Mouse (Mus musculus): Measurements from ENCODE around the gene Elane. TPM values are rescaled to one million over a fixed set of nuclear protein-coding genes. Genes with fewer than 3 reads are reported as not detected.
"Not testable (repeated sequence)": the region's sequence is repeated elsewhere in the genome, so short reads cannot be mapped to it uniquely, and the experiment has no call there.

Gene Elane
- polyA plus RNA-seq, 1 experiment from 2014 or later: 0.31 TPM

DNA sequence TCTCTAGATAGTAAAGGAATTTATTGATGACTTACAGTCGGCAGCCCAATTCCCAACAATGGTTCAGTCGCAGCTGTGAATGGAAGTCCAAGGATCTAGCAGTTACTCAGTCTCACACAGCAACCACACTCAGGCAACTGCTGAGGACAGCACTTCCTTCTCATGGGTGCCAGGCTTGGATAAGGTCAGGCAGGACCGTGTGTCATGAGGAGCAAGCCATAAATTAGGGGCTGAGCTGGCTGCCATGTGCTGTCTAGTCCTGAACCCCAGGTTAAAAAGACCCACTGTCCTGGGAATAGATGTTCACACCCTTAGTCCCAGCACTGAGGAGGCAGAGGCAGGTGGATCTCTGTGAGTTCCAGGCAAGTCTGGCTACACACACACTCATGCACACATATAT, 1.1 kb upstream of the Elane start:
- H3K4me1 ChIP-seq: peaks cover 15% of the 10 kb centered on the region
- not testable (repeated sequence) for H3K36me3 ChIP-seq; ATAC-seq (ENCODE audit: low FRiP score); H3K9me3 ChIP-seq (replicated peaks); H3K27ac ChIP-seq (replicated peaks); H3K4me2 ChIP-seq; H3K4me3 ChIP-seq (replicated peaks); H3K9ac ChIP-seq (replicated peaks)
- peaks cover 18% of the 10 kb centered on the region for H3K27me3 ChIP-seq (replicated peaks)
- 78% methylated on average over 3 of the region's 3 CpGs for WGBS

DNA sequence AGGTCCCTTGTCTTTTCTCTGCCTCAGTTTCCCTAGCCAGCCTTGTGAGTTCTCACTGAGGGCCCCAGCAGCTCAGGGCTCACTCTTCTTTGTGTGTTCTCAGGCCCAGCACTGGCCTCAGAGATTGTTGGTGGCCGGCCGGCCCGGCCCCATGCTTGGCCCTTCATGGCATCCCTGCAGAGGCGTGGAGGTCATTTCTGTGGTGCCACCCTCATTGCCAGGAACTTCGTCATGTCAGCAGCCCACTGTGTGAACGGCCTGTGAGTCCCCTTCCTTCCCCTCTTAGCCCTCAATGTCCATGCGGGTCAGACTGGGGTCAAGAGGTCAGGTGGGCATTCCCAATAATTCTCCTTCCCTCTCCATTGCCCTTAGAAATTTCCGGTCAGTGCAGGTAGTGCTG, 564 bp downstream of the Elane start:
- Histone ChIP-seq H3K27me3 (replicated peaks) (peaks cover 15% of the 10 kb centered on the region), H3K36me3 (no peaks in the 10 kb centered on the region), H3K9ac (replicated peaks) (no peak overlapping the region), H3K9me3 (replicated peaks) (no peaks in the 10 kb centered on the region), H3K4me1 (peaks cover 15% of the 10 kb centered on the region), H3K4me2 (no peak overlapping the region), H3K4me3 (replicated peaks) (no peak overlapping the region), H3K27ac (replicated peaks) (no peak overlapping the region)
- no peak for ATAC-seq (ENCODE audit: low FRiP score)
- WGBS: 82% methylated on average over 8 of the region's 8 CpGs

DNA sequence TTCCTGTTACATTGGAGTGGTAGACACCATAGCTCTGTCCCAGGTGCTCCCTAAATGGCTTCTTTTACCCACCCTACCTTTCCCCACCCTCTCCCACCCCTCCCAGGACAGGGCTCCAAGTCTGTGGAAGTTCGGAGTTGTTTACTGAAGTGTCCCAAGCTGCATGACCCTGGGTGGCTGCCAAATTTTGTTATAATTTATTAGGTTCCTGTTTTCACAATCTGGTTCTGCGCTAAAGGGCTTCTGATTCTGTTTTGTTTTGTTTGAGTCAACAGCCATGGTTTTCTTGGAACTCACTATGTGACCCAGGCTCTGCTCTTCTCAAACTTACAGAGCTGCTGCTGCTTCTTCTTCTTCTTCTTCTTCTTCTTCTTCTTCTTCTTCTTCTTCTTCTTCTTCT, 3.3 kb downstream of the Elane start:
- H3K4me1 ChIP-seq: no peaks in the 10 kb centered on the region
- H3K4me2 ChIP-seq: no peak overlapping the region
- ATAC-seq (ENCODE audit: low FRiP score): no peak
- no peaks in the 10 kb centered on the region; the same call in 1 of the 2 replicates for H3K27me3 ChIP-seq (replicated peaks)
- no peak overlapping the region for H3K4me3 ChIP-seq (replicated peaks)
- no peak overlapping the region for H3K27ac ChIP-seq (replicated peaks)
- no peak overlapping the region for H3K9ac ChIP-seq (replicated peaks)
- 79% methylated on average over 2 of the region's 2 CpGs for WGBS
- H3K36me3 ChIP-seq: no peaks in the 10 kb centered on the region
- H3K9me3 ChIP-seq (replicated peaks): no peaks in the 10 kb centered on the region

DNA sequence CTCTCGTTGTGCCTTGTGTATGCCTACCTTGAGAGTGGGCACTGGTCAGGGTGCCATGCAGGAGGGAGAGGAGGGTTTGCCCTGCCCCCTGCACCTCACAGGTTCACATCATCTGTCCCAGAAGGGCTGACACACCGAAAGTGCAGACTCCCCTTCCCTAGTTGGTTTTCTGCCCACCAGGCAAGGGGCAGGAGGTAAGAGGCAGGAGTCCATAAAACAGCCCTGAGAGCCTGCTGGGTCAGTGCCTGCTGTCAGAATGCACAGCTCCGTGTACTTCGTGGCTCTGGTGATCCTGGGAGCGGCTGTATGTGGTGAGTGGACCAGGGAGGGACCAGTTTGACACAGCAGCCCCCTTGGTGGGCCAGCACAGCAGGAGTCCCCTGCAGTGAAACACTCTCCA, 4.6 kb downstream of the Elane start, which contains the start of gene Cfd:
Gene Cfd (plus strand): TSS at position 184 of the 400 bp plus-strand sequence.
- Histone ChIP-seq H3K9me3 (replicated peaks) (no peaks in the 10 kb centered on the region), H3K9ac (replicated peaks) (no peak within 1 kb of the TSS), H3K4me3 (replicated peaks) (no peak within 1 kb of the TSS), H3K27me3 (replicated peaks) (no peaks in the 10 kb centered on the region; the same call in 1 of the 2 replicates), H3K36me3 (0 out of 2 replicates have a peak, but pooled peaks cover 6% of the 10 kb centered on the region), H3K4me1 (no peaks in the 10 kb centered on the region), H3K4me2 (no peak within 1 kb of the TSS), H3K27ac (replicated peaks) (no peak within 1 kb of the TSS)
- WGBS: 45% methylated on average over 5 of the region's 5 CpGs
- ATAC-seq (ENCODE audit: low FRiP score): no peak

DNA sequence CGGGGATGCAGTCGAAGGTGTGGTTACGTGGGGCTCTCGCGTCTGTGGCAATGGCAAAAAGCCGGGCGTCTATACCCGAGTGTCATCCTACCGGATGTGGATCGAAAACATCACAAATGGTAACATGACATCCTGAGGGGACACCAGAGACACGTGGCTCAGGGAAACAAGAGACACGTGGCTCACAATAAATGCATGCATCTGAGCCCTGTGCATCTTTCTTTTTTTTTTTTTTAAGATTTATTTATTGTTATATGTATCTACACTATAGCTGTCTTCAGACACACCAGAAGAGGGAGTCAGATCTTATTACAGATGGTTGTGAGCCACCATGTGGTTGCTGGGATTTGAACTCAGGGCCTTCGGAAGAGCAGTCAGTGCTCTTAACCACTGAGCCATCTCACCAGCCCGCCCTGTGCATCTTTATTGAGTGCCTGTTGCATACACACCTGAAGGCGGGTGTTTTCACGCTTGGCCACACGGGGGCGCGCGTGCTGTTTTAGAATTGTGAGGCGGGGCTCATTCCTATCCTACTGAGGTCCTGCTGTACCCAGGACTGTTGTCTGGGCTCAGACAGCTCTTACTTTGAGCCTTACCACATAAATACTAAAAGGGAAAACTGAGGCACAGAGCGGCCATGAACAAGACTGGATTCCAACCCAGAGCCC, 6.5 kb downstream of the Elane start:
- H3K9ac ChIP-seq (replicated peaks): not testable (repeated sequence)
- 43% methylated on average over 22 of the region's 22 CpGs for WGBS

DNA sequence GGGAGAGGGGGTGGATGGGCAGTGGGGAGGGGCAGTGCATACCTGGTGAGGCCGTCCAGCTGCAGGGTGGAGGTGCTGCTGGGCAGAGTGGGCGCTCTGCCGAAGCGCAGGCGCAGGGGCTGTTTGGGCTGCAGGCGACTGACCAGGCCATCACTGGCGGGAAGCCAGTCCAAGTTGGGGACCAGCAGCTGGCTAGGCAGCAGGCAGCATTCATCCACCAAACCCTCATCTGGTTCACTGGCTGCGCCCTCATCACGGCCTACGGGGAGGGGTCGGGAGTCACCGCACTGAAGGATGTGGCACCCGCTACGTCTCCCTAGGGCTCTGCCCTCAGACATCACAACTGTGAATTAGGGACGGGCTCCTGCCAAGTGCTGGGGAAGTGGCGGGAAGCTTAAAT, 10.3 kb downstream of the Elane start:
- H3K9ac ChIP-seq (replicated peaks): no peak overlapping the region
- no peaks in the 10 kb centered on the region for H3K9me3 ChIP-seq (replicated peaks)
- H3K4me3 ChIP-seq (replicated peaks): no peak overlapping the region
- H3K4me1 ChIP-seq: peaks cover 11% of the 10 kb centered on the region
- WGBS: 90% methylated on average over 15 of the region's 16 CpGs
- H3K27ac ChIP-seq (replicated peaks): no peak overlapping the region
- ATAC-seq (ENCODE audit: low FRiP score): no peak
- H3K27me3 ChIP-seq (replicated peaks): no peaks in the 10 kb centered on the region; the same call in 1 of the 2 replicates
- H3K4me2 ChIP-seq: no peak overlapping the region
- peaks cover 33% of the 10 kb centered on the region for H3K36me3 ChIP-seq

More for the DNA sequence above, 6.5 kb downstream of the Elane start:
- H3K4me1 ChIP-seq; H3K27ac ChIP-seq (replicated peaks); H3K9me3 ChIP-seq (replicated peaks); H3K4me2 ChIP-seq; H3K4me3 ChIP-seq (replicated peaks); H3K27me3 ChIP-seq (replicated peaks); ATAC-seq (ENCODE audit: low FRiP score): not testable (repeated sequence)
- peaks cover 17% of the 10 kb centered on the region; the same call in 1 of the 2 replicates for H3K36me3 ChIP-seq

DNA sequence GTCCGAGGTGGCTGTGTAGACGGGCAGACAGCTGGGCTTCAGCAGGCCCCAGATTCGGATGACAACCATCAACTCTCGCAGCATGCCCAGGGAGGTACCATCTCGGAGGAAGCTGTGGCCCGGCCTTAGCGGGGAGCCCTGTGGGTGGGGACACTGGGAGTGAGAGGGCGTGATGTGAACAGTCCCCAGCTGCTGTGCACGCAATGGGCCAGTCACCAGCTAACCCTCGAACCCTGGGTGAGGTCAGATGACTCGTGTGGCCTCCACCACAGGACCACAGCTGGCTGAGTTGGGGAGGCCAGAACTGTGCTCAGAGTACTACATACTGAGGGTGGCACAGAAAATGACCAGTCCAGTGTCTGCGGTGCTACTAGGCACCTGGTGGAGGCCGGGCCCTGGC, 10.8 kb downstream of the Elane start:
- ATAC-seq (ENCODE audit: low FRiP score): no peak
- H3K9me3 ChIP-seq (replicated peaks): no peaks in the 10 kb centered on the region
- no peak overlapping the region for H3K9ac ChIP-seq (replicated peaks)
- H3K4me2 ChIP-seq: no peak overlapping the region
- H3K36me3 ChIP-seq: peaks cover 33% of the 10 kb centered on the region
- no peak overlapping the region for H3K4me3 ChIP-seq (replicated peaks)
- H3K4me1 ChIP-seq: peaks cover 14% of the 10 kb centered on the region
- 83% methylated on average over 13 of the region's 13 CpGs for WGBS
- no peak overlapping the region for H3K27ac ChIP-seq (replicated peaks)
- H3K27me3 ChIP-seq (replicated peaks): no peaks in the 10 kb centered on the region

DNA sequence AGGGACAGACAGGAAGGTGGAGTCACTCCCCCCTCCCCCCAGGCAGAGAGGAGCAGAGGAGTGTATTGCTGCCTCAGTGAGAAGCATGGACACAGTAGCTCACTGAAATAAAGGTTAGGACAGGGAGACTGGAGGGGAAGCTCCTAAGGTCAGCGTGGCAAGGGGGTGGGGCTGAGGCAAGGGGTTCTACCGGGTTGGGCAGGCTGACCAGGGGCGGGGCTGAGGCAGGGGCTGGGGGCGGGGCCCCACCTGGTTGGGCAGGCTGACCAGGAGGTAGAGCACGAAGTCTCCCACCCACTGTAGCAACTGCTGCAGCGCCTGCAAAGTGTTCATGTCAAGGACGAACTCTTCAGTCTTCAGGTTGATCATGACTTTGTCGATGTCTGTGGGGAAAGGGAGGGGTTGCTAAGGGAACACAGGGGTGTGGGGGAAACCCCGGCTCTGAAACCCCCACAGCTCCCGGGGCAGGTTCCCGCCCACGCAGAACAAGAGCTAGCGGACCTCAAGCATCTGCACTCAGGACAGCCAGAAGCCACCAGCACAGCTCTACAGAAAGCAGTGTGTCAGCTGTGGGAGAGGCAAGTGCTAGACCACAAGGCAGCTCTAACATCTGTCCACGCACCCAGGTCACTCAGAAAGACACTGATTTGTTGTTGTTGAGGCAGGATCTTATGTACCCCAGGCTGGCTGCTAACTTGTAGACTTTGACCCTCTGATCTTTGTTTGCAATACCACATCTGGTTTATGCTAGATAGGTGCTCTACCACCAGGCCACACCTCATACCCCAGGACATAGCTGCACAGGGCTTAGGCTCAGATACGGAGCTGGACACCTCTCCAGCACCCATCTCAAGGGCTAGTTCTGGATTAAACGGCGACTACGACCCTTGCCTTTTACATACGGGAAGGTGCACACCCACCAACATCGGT, 11.5 kb downstream of the Elane start:
- H3K36me3 ChIP-seq: peaks cover 38% of the 10 kb centered on the region

DNA sequence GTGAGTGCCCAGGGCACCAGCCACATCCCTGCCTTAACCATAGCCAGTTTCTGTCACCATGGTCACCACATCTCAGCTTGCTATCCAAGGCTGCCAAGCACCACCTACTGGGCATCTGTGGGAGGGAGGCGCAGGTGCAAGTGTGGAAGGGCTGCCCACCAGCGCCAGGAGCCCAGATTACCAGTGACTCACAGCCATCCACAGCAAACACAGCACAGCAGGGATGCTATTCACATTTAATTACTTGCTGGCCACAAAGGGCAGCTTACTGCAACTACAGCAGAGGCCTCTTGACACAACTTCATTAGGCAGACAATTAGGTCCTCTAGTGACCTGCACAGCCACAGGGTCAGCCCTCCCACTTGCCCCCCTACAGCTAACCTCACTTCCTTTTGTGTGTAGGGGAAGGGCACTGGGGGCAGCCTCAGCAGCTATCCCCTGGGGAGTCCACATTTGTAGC, 14.9 kb downstream of the Elane start:
- Histone ChIP-seq H3K9ac (replicated peaks) (no peak overlapping the region; the same call in none of the 2 replicates), H3K27ac (replicated peaks) (0 out of 2 replicates have a peak overlapping the region, but pooled peaks have one; percentile 37), H3K4me1 (peaks cover 14% of the 10 kb centered on the region), H3K27me3 (replicated peaks) (0 out of 2 replicates have a peak, but pooled peaks cover 3% of the 10 kb centered on the region), H3K4me2 (no peak overlapping the region), H3K36me3 (peaks cover 52% of the 10 kb centered on the region), H3K9me3 (replicated peaks) (no peaks in the 10 kb centered on the region), H3K4me3 (replicated peaks) (no peak overlapping the region)
- 22% methylated on average over 2 of the region's 2 CpGs for WGBS
- ATAC-seq (ENCODE audit: low FRiP score): peak; percentile 56; the same call in 1 of the 2 replicates

More for the DNA sequence above, 11.5 kb downstream of the Elane start:
- 53% methylated on average over 20 of the region's 20 CpGs for WGBS
- Histone ChIP-seq H3K4me3 (replicated peaks) (no peak overlapping the region), H3K9me3 (replicated peaks) (no peaks in the 10 kb centered on the region), H3K27me3 (replicated peaks) (no peaks in the 10 kb centered on the region), H3K4me2 (no peak overlapping the region), H3K4me1 (peaks cover 14% of the 10 kb centered on the region), H3K27ac (replicated peaks) (no peak overlapping the region), H3K9ac (replicated peaks) (no peak overlapping the region)
- no peak for ATAC-seq (ENCODE audit: low FRiP score)

DNA sequence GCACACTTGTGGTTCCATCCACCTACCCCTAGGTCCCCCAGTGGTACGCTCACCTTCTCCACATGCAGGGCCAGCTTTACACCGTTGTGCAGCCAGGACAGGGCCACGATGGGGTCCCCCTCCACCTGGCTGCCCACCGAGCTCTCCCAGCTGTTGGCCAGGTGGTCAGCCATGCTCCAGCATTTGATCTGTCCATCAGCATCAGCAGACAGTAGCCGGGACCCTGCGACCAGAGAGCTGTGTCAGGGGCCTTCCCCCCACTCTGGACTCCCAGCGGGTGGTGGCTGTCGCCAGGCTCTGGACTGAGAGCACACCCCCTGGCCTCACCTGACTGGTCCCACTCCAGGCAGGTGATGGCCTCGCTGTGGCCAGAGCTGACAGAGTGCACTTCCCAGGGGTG, 20.7 kb downstream of the Elane start:
- no peak for ATAC-seq (ENCODE audit: low FRiP score)
- Histone ChIP-seq H3K27me3 (replicated peaks) (0 out of 2 replicates have a peak, but pooled peaks cover 3% of the 10 kb centered on the region), H3K27ac (replicated peaks) (no peak overlapping the region), H3K36me3 (peaks cover 48% of the 10 kb centered on the region), H3K9ac (replicated peaks) (no peak overlapping the region), H3K4me2 (no peak overlapping the region), H3K9me3 (replicated peaks) (no peaks in the 10 kb centered on the region), H3K4me1 (peaks cover 16% of the 10 kb centered on the region), H3K4me3 (replicated peaks) (no peak overlapping the region)
- WGBS: 96% methylated on average over 9 of the region's 9 CpGs

DNA sequence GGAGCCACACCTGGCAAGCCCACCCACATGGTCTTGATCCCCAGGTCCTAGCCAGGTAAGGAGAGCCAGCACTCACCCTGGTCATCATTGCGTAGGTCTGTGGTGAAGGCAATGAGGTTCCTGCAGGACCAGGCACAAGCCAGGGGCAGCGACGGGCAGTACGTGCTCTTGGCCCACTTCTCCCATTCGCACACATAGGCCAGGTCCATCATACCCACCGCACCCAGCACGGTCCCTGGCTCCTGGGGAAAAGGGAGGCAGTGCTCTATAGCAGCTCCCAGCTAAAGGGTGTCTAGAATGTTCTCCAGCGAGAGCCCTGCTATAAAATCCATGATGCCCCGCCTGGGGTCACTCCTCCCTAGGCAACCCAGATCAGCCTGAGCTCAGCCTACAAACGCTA, 21.4 kb downstream of the Elane start:
- H3K4me2 ChIP-seq: peak overlapping the region; percentile 61; the same call in 1 of the 2 replicates
- peaks cover 16% of the 10 kb centered on the region for H3K4me1 ChIP-seq
- no peak overlapping the region for H3K27ac ChIP-seq (replicated peaks)
- H3K27me3 ChIP-seq (replicated peaks): 0 out of 2 replicates have a peak, but pooled peaks cover 3% of the 10 kb centered on the region
- 95% methylated on average over 10 of the region's 10 CpGs for WGBS
- no peak overlapping the region for H3K9ac ChIP-seq (replicated peaks)
- H3K36me3 ChIP-seq: peaks cover 48% of the 10 kb centered on the region
- H3K4me3 ChIP-seq (replicated peaks): peak overlapping the region; percentile 60; the same call in 1 of the 2 replicates
- H3K9me3 ChIP-seq (replicated peaks): no peaks in the 10 kb centered on the region
- no peak for ATAC-seq (ENCODE audit: low FRiP score)
